Mouse (Mus musculus) embryo, embryonic 9.5 days (tissue): Measurements from ENCODE around the gene Elp4.

ENCODE experiments used
- DNase-seq: peaks from one replicate; pipeline ENCODE4 v3.0.0-alpha.2; 2017; ENCODE audit errors: extremely low spot score

Gene Elp4

GRCm38 (mm10) chr2:105903896-105904756 lies at the start of gene Elp4, which contains the start of gene Immp1l:
TSS of gene Elp4 (minus strand) at chr2:105904564.
TSS of gene Immp1l (plus strand) at chr2:105904638.
- DNase-seq: peak; percentile 96

GRCm38 (mm10) chr2:105953862-105954261 lies 49.5 kb upstream of the Elp4 start:
- no peak for DNase-seq

- DNase-seq: no peak
Observed at GRCm38 (mm10) chr2:105951350-105951940, 47.1 kb upstream of the Elp4 start.

- DNase-seq: no peak
Observed at GRCm38 (mm10) chr2:105950131-105950530, 45.8 kb upstream of the Elp4 start.

GRCm38 (mm10) chr2:105917623-105918346 lies 13.4 kb upstream of the Elp4 start:
- no peak for DNase-seq

DNA sequence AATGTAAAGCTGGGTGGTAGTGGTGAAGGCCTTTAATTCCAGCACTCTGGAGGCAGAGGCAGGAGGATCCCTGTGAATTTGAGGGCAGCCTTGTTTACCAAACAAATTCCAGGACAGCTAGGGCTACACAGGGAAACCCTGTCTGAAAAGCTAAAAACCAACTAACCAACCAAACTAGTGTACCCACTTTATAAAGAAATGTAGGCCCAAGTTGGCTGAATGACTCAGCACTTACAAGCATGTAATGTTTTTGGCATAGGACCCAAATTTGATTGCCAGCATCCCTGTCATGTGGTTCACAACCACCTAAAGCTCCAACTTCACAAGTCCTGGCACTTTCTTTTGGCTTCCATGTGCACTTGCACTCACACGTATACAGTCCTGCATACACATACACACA lies 12.3 kb upstream of the Elp4 start:
- DNase-seq: no peak

- DNase-seq: no peak
Observed at GRCm38 (mm10) chr2:105913655-105914366, 9.4 kb upstream of the Elp4 start.

DNA sequence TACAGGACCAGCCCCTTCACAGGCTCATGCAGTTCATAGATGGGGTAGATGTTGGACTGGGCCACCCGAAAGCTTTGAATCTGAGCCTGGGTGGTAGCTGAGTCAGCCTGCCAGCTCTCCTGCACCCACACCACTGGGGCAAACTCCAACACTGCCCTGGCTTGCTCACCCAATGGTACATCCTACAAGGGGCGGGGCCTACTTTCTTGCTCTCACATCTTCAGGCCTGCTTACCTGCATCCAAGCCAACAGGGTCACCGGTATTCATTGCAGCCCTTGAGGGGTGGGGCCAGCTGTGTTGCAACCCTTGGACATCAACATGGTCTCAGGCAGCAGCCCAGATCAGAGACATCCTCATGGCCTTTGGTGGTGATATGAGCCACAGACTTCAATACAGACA lies 6.2 kb upstream of the Elp4 start:
- no peak for DNase-seq

DNA sequence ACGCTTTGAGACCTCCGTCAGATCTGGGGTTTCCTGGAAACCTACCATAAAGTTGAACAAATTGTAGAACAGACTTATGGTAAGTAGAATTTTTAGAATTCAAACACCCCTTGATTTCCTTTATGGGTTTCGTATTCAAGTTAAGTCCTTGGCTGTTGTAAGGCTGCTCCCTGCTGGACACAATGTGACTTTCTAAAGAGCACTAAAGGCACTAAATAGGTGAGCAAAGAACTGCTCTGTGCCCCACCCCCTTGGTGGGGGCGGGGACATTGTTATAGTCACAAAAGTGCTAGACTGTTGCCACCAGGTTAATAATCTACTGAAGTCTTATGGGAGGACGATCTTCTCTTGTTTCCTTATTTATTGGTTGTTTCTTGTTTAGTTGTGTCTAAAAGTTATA lies 4.0 kb upstream of the Elp4 start:
- no peak for DNase-seq

DNA sequence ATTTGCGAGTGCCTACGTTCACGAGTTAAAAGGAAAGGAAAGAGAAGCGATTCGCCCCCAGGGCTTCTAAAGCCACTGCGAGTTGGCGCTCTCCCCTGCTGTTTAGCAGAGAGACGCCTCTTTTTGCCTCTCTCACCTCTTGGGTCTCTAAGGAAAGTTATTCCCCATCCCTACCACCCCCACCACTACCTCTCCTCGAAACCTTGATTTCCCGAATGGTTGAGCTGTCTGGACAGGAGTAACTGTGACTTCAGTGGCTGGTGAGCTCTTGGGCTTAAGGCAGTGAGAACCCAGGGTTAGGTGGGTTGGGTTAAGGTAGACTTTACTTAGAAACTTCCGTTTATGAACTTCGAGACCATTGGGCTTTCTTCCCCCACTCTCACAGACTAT lies 388 bp upstream of the Elp4 start:
- DNase-seq: no peak

DNA sequence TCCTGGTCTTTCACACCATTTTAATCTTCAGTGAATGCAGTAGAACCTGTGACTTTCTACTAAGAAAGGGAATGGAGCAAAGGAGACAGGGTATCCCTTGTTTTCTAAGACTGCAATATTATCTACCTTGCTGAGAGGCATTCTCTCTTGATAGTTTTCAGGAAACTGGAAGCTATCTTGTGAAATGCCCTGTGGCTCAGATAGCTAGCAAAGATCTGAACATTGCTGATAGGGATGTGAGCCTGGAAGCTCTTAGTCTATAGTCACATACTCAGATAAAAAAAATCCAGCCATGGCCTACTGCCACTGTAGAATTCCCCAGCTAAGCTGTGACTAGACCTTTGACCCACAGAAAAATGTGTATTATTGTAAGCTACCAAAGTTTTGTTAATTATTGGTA lies 13.5 kb downstream of the Elp4 start:
- DNase-seq: no peak

DNA sequence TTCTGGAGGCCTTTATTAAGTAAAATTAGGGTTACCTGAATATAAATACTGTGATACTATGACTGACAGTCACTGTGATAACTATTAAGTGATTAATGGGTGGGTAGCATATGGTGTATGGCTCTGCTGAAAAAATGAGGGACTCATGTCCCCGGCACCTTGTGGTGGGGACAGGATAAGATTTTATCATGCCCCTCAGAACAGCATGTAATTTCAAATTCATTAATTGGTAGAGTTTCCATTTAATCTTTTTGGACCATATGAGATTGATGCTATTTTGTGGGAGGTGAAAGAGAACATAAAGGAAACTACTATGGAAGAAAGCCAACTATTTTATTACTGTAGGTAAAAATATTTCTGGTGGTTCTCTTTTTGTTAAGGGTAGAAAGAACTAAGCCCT lies 31.0 kb downstream of the Elp4 start:
- no peak for DNase-seq

GRCm38 (mm10) chr2:105854740-105855139 lies 49.6 kb downstream of the Elp4 start:
- no peak for DNase-seq

- DNase-seq: no peak
Observed at GRCm38 (mm10) chr2:105852971-105853370, 51.4 kb downstream of the Elp4 start.

- no peak for DNase-seq
Observed at GRCm38 (mm10) chr2:105851714-105852293, 52.6 kb downstream of the Elp4 start.

DNA sequence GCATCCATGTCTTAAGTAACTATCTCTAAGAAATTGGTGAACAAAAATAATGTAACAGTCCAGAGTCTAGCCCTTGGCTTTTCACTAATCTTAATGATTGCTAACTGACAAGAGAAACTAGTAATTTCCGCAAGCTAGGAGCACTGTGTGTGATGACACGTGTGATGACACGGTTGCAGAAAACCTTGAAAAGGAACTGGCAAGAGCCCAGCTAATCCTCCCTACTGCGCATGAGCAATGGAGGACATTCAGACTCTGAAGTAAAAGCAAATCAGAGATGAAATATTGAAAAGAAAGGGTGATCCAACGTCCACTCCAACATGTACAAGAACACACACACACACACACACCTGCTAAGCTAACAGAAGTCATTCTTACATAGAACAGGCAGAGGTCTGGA lies 61.2 kb downstream of the Elp4 start:
- DNase-seq: no peak

GRCm38 (mm10) chr2:105817965-105818364 lies 86.4 kb downstream of the Elp4 start:
- DNase-seq: no peak

DNA sequence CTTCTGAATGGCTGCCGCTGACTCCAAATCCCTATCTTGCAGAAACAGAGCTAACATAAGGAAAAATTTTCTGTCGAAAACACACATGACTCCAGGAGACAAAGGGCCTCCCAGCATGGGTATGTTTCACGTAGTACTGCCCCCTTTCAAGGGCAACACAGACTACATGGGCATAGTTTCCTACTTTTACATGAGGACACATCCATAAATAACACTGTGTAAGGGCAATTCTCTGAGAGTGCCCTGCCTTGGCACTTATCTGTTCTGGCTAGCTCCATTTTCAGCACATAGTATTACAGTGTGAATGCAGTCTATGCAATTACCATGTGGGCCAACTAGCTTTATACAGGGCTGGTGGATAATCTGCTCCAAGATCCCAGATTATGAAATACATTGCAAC lies 89.2 kb downstream of the Elp4 start:
- no peak for DNase-seq

DNA sequence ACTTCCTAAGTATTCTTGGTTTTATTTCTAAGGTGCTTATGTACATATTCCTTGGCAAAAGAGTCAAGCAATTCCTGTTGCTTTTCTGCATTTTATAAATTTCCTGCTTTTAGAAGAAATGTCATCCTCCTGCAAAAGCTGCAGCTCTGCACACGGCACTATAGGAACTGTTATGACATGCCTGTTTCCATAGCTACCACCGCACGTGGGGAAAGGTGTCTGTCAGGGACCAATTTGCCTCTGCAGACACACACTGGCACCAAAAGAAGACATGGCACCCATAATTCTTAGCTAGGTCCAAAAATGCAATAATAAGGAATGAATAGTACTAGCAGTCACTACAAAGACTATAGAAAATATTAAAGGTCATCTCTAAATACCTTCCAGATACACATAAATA lies 91.3 kb downstream of the Elp4 start:
- DNase-seq: no peak

DNA sequence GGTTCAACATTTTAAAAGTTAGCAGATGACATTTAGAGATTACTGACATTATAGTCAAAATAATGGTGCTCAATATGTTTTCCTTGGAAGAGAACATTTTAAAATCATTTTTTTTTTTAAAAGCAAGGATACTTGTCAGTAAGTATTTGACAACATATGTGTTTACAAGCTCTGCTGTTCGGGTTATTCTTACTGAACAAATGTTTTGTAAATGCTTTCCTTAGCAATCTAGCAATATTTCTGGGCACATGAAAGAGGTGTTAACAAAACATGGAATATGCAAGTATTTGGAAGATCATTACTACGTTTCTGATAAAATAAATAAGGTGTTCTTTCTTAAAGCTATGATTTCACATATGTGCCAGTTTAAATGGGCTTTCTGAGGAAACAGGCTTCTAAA lies 94.1 kb downstream of the Elp4 start:
- no peak for DNase-seq

GRCm38 (mm10) chr2:105806571-105806970 lies 97.8 kb downstream of the Elp4 start:
- no peak for DNase-seq

DNA sequence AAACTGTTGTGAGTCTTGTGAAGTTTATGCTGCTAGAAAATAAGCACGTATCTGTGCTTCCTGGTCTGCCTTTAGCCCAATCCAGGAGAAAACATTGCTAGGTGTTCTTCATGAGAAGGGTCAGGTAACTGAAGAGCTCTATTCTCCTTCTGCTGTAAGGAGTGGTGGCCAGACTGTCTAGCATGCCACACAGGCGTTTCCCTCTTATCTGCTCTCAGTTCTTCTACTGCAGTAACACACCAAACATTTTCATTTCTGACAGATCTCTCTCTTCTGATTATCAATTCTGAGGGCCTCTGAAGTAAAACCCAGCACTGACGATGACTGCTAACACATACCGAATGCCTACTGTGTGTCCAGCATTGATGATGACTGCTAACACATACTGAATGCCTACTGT lies 98.3 kb downstream of the Elp4 start:
- no peak for DNase-seq
